Mouse (Mus musculus) erythroblast, embryonic 14.5 days (primary cell): ENCODE measurements around the gene Adamts13.

Source experiments
- GATA1 ChIP-seq: IDR thresholded peaks from 2 replicates; pipeline ENCODE4 v1.6.1; 2012; ENCODE audit warnings: low read length, inconsistent platforms, mixed read lengths
- TAL1 ChIP-seq: IDR thresholded peaks from 3 replicates; pipeline ENCODE4 v1.6.1; 2012; ENCODE audit warnings: low read length, inconsistent platforms, mixed read lengths

DNA sequence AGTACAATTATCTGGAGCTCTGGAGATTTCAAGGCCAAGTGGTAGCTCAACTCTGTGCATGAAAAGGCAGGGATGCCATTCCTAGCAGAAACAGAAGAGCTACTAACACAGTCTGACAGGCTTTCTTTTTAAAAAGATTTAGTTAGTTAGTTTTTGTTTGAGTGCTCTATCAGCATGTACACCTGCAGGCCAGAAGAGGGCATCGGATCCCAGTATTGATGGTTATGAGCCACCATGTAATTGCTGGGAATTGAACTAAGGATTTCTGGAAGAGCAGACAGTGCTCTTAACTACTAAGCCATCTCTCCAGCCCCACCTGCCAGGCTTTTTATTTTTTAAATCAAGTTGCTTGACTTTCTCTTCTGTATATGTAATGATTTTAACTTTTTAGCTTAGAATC is 24.3 kb downstream of the Adamts13 start:
- TF ChIP-seq GATA1 (no peak), TAL1 (no peak)
